Mouse (Mus musculus): ENCODE data around the gene Atp6v1g2. TPM values are rescaled to one million over a fixed set of nuclear protein-coding genes. Genes with fewer than 3 reads are reported as not detected.

Gene Atp6v1g2
- polyA plus RNA-seq, 1 experiment from 2014 or later = 4.1 TPM

DNA sequence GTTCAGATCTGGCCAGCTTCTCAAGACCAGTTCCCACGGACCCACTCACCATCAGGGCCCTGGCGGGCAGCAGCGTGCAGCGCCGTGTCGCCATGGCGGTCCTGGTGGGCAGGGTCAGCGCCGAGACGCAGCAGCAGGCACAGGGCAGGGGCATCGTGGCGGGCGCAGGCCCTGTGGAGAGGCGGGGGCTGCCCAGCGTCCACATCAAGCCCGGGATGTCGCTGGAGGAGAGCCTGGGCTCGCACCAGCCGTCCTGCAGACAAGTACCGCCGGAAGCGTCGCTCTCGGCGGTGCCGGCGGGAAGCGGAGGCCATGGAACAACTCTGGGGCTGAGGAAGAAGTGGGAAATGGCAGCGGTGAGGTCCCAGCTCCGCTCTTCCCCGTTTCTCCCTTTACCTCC, 1.4 kb downstream of the Atp6v1g2 start:
- peak overlapping the region; percentile 61 for H3K4me3 ChIP-seq (ENCODE audit: low read depth, low read length)
- peak overlapping the region; percentile 72 for H3K9ac ChIP-seq (ENCODE audit: low read depth, low read length)
- H3K4me2 ChIP-seq (replicated peaks; ENCODE audit: low read depth) = peak overlapping the region; percentile 84
- H3K27ac ChIP-seq (ENCODE audit: low read depth, low read length) = peak overlapping the region; percentile 91
- no peaks in the 10 kb centered on the region; the same call in 1 of the 2 replicates for H3K4me1 ChIP-seq (replicated peaks; ENCODE audit: control insufficient read depth, insufficient read depth, low read length)
- peaks cover 32% of the 10 kb centered on the region for H3K36me3 ChIP-seq (ENCODE audit: control insufficient read depth, insufficient read depth)
- no peaks in the 10 kb centered on the region for H3K27me3 ChIP-seq (replicated peaks; ENCODE audit: control insufficient read depth, insufficient read depth, low read length)
- H3K9me3 ChIP-seq (ENCODE audit: control insufficient read depth) = no peaks in the 10 kb centered on the region
- 0 out of 2 replicates have a peak, but pooled peaks have one; percentile 23 for TF ChIP-seq CTCF (IDR thresholded peaks at IDR 0.05; ENCODE audit: low read depth)
- no peak for ATAC-seq
- WGBS = 2% methylated on average over 31 of the region's 31 CpGs

DNA sequence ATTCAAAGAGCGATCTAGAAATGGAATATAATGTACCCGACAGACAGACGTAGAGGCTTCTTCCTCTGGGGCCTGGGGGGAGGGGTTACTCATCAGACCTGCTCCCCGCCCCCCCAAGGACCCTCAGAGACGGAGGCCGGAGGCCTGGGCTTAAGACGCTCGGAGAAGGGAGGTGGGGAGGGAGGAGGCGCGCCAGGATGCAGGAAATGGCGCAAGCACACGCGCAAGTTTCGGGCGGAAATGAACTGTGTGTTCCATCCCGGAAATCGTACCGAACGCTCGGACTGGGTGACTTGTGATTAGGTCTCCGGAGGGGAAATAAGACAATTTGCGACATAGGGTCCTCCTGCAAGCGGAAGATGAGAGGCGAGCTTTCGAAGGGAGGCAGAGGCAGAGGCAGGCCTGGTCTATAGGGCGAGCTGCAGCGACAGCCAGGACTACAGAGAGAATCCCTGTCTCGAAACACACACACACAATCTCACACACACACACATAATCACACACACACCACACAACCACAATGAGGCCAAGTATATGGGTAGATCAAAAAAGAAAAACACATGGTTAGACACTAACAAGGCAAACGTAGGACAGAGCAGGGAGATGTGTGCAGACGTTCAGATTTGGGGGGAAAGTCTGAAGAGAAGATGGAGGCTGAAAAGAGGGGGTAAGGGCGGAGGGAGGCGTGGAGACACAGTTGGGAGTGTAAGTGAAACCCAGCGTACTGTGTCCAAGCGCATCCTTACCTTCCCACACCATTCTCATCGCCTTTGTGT, 2.3 kb downstream of the Atp6v1g2 start, which contains the start of gene Nfkbil1:
TSS of gene Nfkbil1 (minus strand) at position 179 of the 776 bp plus-strand sequence.
- H3K4me3 ChIP-seq (ENCODE audit: low read depth, low read length) = peak within 1 kb of the TSS; percentile 61
- H3K4me2 ChIP-seq (replicated peaks; ENCODE audit: low read depth) = peak within 1 kb of the TSS; percentile 84
- 1% methylated on average over 35 of the region's 35 CpGs for WGBS
- H3K4me1 ChIP-seq (replicated peaks; ENCODE audit: control insufficient read depth, insufficient read depth, low read length) = peaks cover 3% of the 10 kb centered on the region; the same call in 1 of the 2 replicates
- no peaks in the 10 kb centered on the region for H3K9me3 ChIP-seq (ENCODE audit: control insufficient read depth)
- peak within 1 kb of the TSS; percentile 72 for H3K9ac ChIP-seq (ENCODE audit: low read depth, low read length)
- TF ChIP-seq CTCF (IDR thresholded peaks at IDR 0.05; ENCODE audit: low read depth) = no peak
- H3K27ac ChIP-seq (ENCODE audit: low read depth, low read length) = peak within 1 kb of the TSS; percentile 91
- no peaks in the 10 kb centered on the region for H3K27me3 ChIP-seq (replicated peaks; ENCODE audit: control insufficient read depth, insufficient read depth, low read length)
- peak; percentile 74 for ATAC-seq
- H3K36me3 ChIP-seq (ENCODE audit: control insufficient read depth, insufficient read depth) = peaks cover 26% of the 10 kb centered on the region

GRCm38 (mm10) chr17:35236390-35236746, 2.9 kb downstream of the Atp6v1g2 start:
- no peaks in the 10 kb centered on the region for H3K9me3 ChIP-seq (ENCODE audit: control insufficient read depth)
- peaks cover 20% of the 10 kb centered on the region for H3K36me3 ChIP-seq (ENCODE audit: control insufficient read depth, insufficient read depth)
- peak overlapping the region; percentile 72; the same call in 1 of the 2 replicates for H3K9ac ChIP-seq (ENCODE audit: low read depth, low read length)
- H3K4me1 ChIP-seq (replicated peaks; ENCODE audit: control insufficient read depth, insufficient read depth, low read length) = peaks cover 3% of the 10 kb centered on the region; the same call in 1 of the 2 replicates
- H3K27me3 ChIP-seq (replicated peaks; ENCODE audit: control insufficient read depth, insufficient read depth, low read length) = no peaks in the 10 kb centered on the region
- H3K27ac ChIP-seq (ENCODE audit: low read depth, low read length) = peak overlapping the region; percentile 91
- peak overlapping the region; percentile 84 for H3K4me2 ChIP-seq (replicated peaks; ENCODE audit: low read depth)
- peak overlapping the region; percentile 61 for H3K4me3 ChIP-seq (ENCODE audit: low read depth, low read length)
- WGBS = 2% methylated on average over 18 of the region's 18 CpGs
- peak; percentile 100 for TF ChIP-seq CTCF (IDR thresholded peaks at IDR 0.05; ENCODE audit: low read depth)
- ATAC-seq = peak; percentile 46

- ATAC-seq = no peak
- Histone ChIP-seq H3K36me3 (ENCODE audit: control insufficient read depth, insufficient read depth) (peaks cover 17% of the 10 kb centered on the region; the same call in 1 of the 2 replicates), H3K4me3 (ENCODE audit: low read depth, low read length) (no peak overlapping the region), H3K27me3 (replicated peaks; ENCODE audit: control insufficient read depth, insufficient read depth, low read length) (no peaks in the 10 kb centered on the region), H3K4me1 (replicated peaks; ENCODE audit: control insufficient read depth, insufficient read depth, low read length) (peaks cover 3% of the 10 kb centered on the region; the same call in 1 of the 2 replicates), H3K4me2 (replicated peaks; ENCODE audit: low read depth) (no peak overlapping the region), H3K9me3 (ENCODE audit: control insufficient read depth) (no peaks in the 10 kb centered on the region), H3K9ac (ENCODE audit: low read depth, low read length) (no peak overlapping the region), H3K27ac (ENCODE audit: low read depth, low read length) (no peak overlapping the region; the same call in 1 of the 2 replicates)
- WGBS = 78% methylated on average over 9 of the region's 9 CpGs
- TF ChIP-seq CTCF (IDR thresholded peaks at IDR 0.05; ENCODE audit: low read depth) = no peak
Observed at GRCm38 (mm10) chr17:35236996-35237395, 3.5 kb downstream of the Atp6v1g2 start.

DNA sequence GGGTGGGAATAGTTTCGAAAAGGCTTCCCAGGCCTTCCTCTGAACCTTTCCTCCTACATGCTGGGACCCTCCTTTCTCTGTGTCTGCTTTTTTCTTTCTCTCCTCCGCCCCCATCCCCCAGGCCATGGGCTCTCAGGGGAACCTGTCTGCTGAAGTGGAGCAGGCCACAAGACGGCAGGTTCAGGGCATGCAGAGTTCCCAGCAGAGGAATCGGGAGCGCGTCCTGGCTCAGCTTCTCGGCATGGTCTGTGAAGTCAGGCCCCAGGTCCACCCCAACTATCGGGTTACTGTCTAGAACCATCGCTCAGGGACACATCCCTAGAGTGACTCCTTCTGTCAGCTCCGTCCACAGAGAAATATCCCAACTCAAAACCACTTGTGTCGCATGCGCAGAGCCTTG, 4.0 kb downstream of the Atp6v1g2 start:
- no peak overlapping the region for H3K4me2 ChIP-seq (replicated peaks; ENCODE audit: low read depth)
- no peak overlapping the region for H3K4me3 ChIP-seq (ENCODE audit: low read depth, low read length)
- no peak overlapping the region for H3K9ac ChIP-seq (ENCODE audit: low read depth, low read length)
- ATAC-seq = no peak
- no peak for TF ChIP-seq CTCF (IDR thresholded peaks at IDR 0.05; ENCODE audit: low read depth)
- H3K27me3 ChIP-seq (replicated peaks; ENCODE audit: control insufficient read depth, insufficient read depth, low read length) = no peaks in the 10 kb centered on the region
- peaks cover 3% of the 10 kb centered on the region; the same call in 1 of the 2 replicates for H3K4me1 ChIP-seq (replicated peaks; ENCODE audit: control insufficient read depth, insufficient read depth, low read length)
- WGBS = 94% methylated on average over 12 of the region's 12 CpGs
- H3K27ac ChIP-seq (ENCODE audit: low read depth, low read length) = no peak overlapping the region
- peaks cover 12% of the 10 kb centered on the region; the same call in 1 of the 2 replicates for H3K36me3 ChIP-seq (ENCODE audit: control insufficient read depth, insufficient read depth)
- H3K9me3 ChIP-seq (ENCODE audit: control insufficient read depth) = no peaks in the 10 kb centered on the region

- Histone ChIP-seq H3K27ac (ENCODE audit: low read depth, low read length) (0 out of 2 replicates have a peak overlapping the region, but pooled peaks have one; percentile 100), H3K4me2 (replicated peaks; ENCODE audit: low read depth) (no peak overlapping the region), H3K36me3 (ENCODE audit: control insufficient read depth, insufficient read depth) (peaks cover 23% of the 10 kb centered on the region), H3K9ac (ENCODE audit: low read depth, low read length) (no peak overlapping the region), H3K4me1 (replicated peaks; ENCODE audit: control insufficient read depth, insufficient read depth, low read length) (peaks cover 17% of the 10 kb centered on the region), H3K27me3 (replicated peaks; ENCODE audit: control insufficient read depth, insufficient read depth, low read length) (no peaks in the 10 kb centered on the region), H3K9me3 (ENCODE audit: control insufficient read depth) (no peaks in the 10 kb centered on the region), H3K4me3 (ENCODE audit: low read depth, low read length) (no peak overlapping the region)
- WGBS = 82% methylated on average over 5 of the region's 5 CpGs
- TF ChIP-seq CTCF (IDR thresholded peaks at IDR 0.05; ENCODE audit: low read depth) = no peak
- ATAC-seq = no peak
Observed at GRCm38 (mm10) chr17:35239700-35240099, 6.2 kb downstream of the Atp6v1g2 start.
